ENCODE assay signal across 8 mouse cellular contexts in genomic region chr5:118321719-118322455, GRCm38 (mm10).
A peak's percentile ranks its signal among the peaks of the same experiment; 100 is the strongest.
DNase-seq lines count a peak whose midpoint lies in the region; ATAC-seq and TF ChIP-seq lines count a peak whose summit lies in the region.

No protein-coding gene starts in this region.

- H3K9ac ChIP-seq in lung, postnatal 0 days (replicated peaks; ENCODE audit: low read depth): no peak overlapping the region
- no peak overlapping the region for H3K9ac ChIP-seq in forebrain, embryonic 11.5 days (ENCODE audit: low read length)
- no peak overlapping the region for H3K9ac ChIP-seq in stomach, embryonic 14.5 days (replicated peaks; ENCODE audit: low read depth, low read length)

- no peak overlapping the region for H3K4me2 ChIP-seq in lung, postnatal 0 days (replicated peaks; ENCODE audit: low read depth, low read length)
- H3K4me2 ChIP-seq in forebrain, embryonic 11.5 days (ENCODE audit: low read depth, low read length, severe bottlenecking): no peak overlapping the region
- no peak overlapping the region for H3K4me2 ChIP-seq in stomach, embryonic 14.5 days (replicated peaks; ENCODE audit: low read depth, low read length)

- peak; percentile 38 for DNase-seq in lung, postnatal 0 days (ENCODE audit: low spot score)
- DNase-seq in lung, postnatal 10 days: no peak
- no peak for DNase-seq in forebrain, embryonic 11.5 days (ENCODE audit: low spot score)
- DNase-seq in left cerebral cortex, postnatal 36 days (ENCODE audit: low spot score in 2 of 2): peak; percentile 40 to 57
- DNase-seq in adrenal gland, adult 8-10 months: no peak
- DNase-seq in lung, adult 2 months: no peak
- no peak for DNase-seq in urinary bladder, postnatal 14 days (ENCODE audit: low spot score)

- TF ChIP-seq EP300 in lung, postnatal 0 days (IDR thresholded peaks at IDR 0.05): no peak

- H3K27me3 ChIP-seq in lung, postnatal 0 days (replicated peaks; ENCODE audit: insufficient read depth, low read length): no peaks in the 10 kb centered on the region
- H3K27me3 ChIP-seq in forebrain, embryonic 11.5 days (ENCODE audit: control insufficient read depth, insufficient read depth, low read length): peaks cover 4% of the 10 kb centered on the region; the same call in 1 of the 2 replicates
- H3K27me3 ChIP-seq in stomach, embryonic 14.5 days (ENCODE audit: control insufficient read depth, insufficient read depth, low read length): 0 out of 2 replicates have a peak, but pooled peaks cover 2% of the 10 kb centered on the region

- H3K4me3 ChIP-seq in lung, postnatal 0 days (ENCODE audit: low read depth, low read length): no peak overlapping the region
- H3K4me3 ChIP-seq in forebrain, embryonic 11.5 days (ENCODE audit: low read depth, low read length): no peak overlapping the region
- no peak overlapping the region for H3K4me3 ChIP-seq in stomach, embryonic 14.5 days (ENCODE audit: low read depth, low read length)
- H3K4me3 ChIP-seq in lung, adult 2 months (replicated peaks; ENCODE audit: extremely low read depth, low read depth, low read length): no peak overlapping the region

- H3K9me3 ChIP-seq in lung, postnatal 0 days (ENCODE audit: low read length): no peaks in the 10 kb centered on the region
- no peaks in the 10 kb centered on the region for H3K9me3 ChIP-seq in forebrain, embryonic 11.5 days (ENCODE audit: control insufficient read depth, low read length)
- no peaks in the 10 kb centered on the region for H3K9me3 ChIP-seq in stomach, embryonic 14.5 days (ENCODE audit: control insufficient read depth, low read depth, low read length)

- ATAC-seq in lung, postnatal 0 days: peak; percentile 66
- ATAC-seq in forebrain, embryonic 11.5 days (replicated peaks; ENCODE audit: low FRiP score): peak; percentile 46; the same call in 1 of the 2 replicates
- peak; percentile 47; the same call in 1 of the 2 replicates for ATAC-seq in stomach, embryonic 14.5 days (ENCODE audit: insufficient number of reproducible peaks, insufficient read depth, low FRiP score, low read depth)

- intact Hi-C loops in left cerebral cortex, postnatal 36 days (cut with DNase I): no loop called here

- 15% methylated on average over 18 of the region's 18 CpGs for WGBS in lung, postnatal 0 days
- WGBS in forebrain, embryonic 11.5 days: 50% methylated on average over 18 of the region's 18 CpGs
- WGBS in stomach, embryonic 14.5 days: 30% methylated on average over 18 of the region's 18 CpGs
- 35% methylated on average over 18 of the region's 18 CpGs for WGBS in lung, adult 2 months

- no peaks in the 10 kb centered on the region for H3K4me1 ChIP-seq in lung, postnatal 0 days (ENCODE audit: insufficient read depth, low read depth, low read length)
- H3K4me1 ChIP-seq in forebrain, embryonic 11.5 days (replicated peaks; ENCODE audit: control insufficient read depth, insufficient read depth, low read length): peaks cover 4% of the 10 kb centered on the region; the same call in 1 of the 2 replicates
- peaks cover 14% of the 10 kb centered on the region for H3K4me1 ChIP-seq in stomach, embryonic 14.5 days (ENCODE audit: control insufficient read depth, insufficient read depth, low read length)
- H3K4me1 ChIP-seq in lung, adult 2 months (ENCODE audit: control insufficient read depth, insufficient read depth, low read length): 0 out of 2 replicates have a peak, but pooled peaks cover 2% of the 10 kb centered on the region

- no peak for TF ChIP-seq POLR2A in lung, adult 2 months (IDR thresholded peaks at IDR 0.05; ENCODE audit: borderline replicate concordance, extremely low read depth, low read depth, low read length)

- H3K36me3 ChIP-seq in lung, postnatal 0 days (ENCODE audit: insufficient read depth, low read length): no peaks in the 10 kb centered on the region
- no peaks in the 10 kb centered on the region for H3K36me3 ChIP-seq in forebrain, embryonic 11.5 days (ENCODE audit: control insufficient read depth, insufficient read depth, low read length)
- no peaks in the 10 kb centered on the region for H3K36me3 ChIP-seq in stomach, embryonic 14.5 days (ENCODE audit: control insufficient read depth, insufficient read depth, low read length)

- H3K27ac ChIP-seq in lung, postnatal 0 days (ENCODE audit: low read length): no peak overlapping the region
- no peak overlapping the region for H3K27ac ChIP-seq in forebrain, embryonic 11.5 days (ENCODE audit: low read depth, low read length)
- peak overlapping the region; percentile 27; the same call in 1 of the 2 replicates for H3K27ac ChIP-seq in stomach, embryonic 14.5 days (ENCODE audit: low read length)

- no peak for TF ChIP-seq CTCF in lung, postnatal 0 days (IDR thresholded peaks at IDR 0.05)
- TF ChIP-seq CTCF in lung, adult 2 months (IDR thresholded peaks at IDR 0.05; ENCODE audit: insufficient read depth, low read length): no peak

Comparison
In these comparisons a context has a peak if more than half of its experiments do, and no peak if none do; other contexts are left out.
1. DNase-seq: peak in lung, postnatal 0 days (single experiment) and left cerebral cortex, postnatal 36 days (2 of 2); none in lung, postnatal 10 days (single experiment), forebrain, embryonic 11.5 days (single experiment), adrenal gland, adult 8-10 months (single experiment), lung, adult 2 months (single experiment) and urinary bladder, postnatal 14 days (single experiment).
2. Peak in every context shown above with its lines, with median percentiles within 50 percentile points of each other: ATAC-seq.